Mouse (Mus musculus) thymus, adult 2 months (tissue): Measurements from ENCODE around the gene Pank1. TPM values are rescaled to one million over a fixed set of nuclear protein-coding genes. Genes with fewer than 3 reads are reported as not detected.

Source experiments
- DNase-seq: peaks from one replicate; pipeline ENCODE4 v3.0.0; 2021
- H3K27ac ChIP-seq: fragments of 200-500 bp; 2 replicates; pipeline ENCODE4 v1.5.1; 2012; ENCODE audit warnings: low read length, control low read depth; ENCODE audit not compliant: control insufficient read depth, insufficient read depth
- H3K27me3 ChIP-seq: fragments of 200-500 bp; 2 replicates; pipeline ENCODE4 v1.6.1; 2012; ENCODE audit warnings: mild to moderate bottlenecking, low read length, moderate library complexity, mixed read lengths; ENCODE audit not compliant: control insufficient read depth, insufficient read depth
- H3K36me3 ChIP-seq: fragments of 200-500 bp; 2 replicates; pipeline ENCODE4 v1.6.1; 2012; ENCODE audit warnings: mild to moderate bottlenecking, low read length, moderate library complexity; ENCODE audit not compliant: control insufficient read depth, insufficient read depth
- H3K4me1 ChIP-seq: fragments of 200-500 bp; replicated peaks from 2 replicates; pipeline ENCODE4 v1.6.1; 2012; ENCODE audit warnings: low read length; ENCODE audit not compliant: control insufficient read depth, insufficient read depth
- H3K4me3 ChIP-seq: fragments of 200-500 bp; 2 replicates; pipeline ENCODE4 v1.5.1; 2012; ENCODE audit warnings: mild to moderate bottlenecking, low read length, control low read depth, moderate library complexity; ENCODE audit not compliant: control insufficient read depth, insufficient read depth
- CTCF ChIP-seq: fragments of 200-500 bp; IDR thresholded peaks from 2 replicates; pipeline ENCODE4 v1.5.1; 2012; ENCODE audit warnings: mild to moderate bottlenecking, control low read depth, low read length, moderate library complexity, borderline replicate concordance; ENCODE audit not compliant: control insufficient read depth, poor library complexity, insufficient read depth; ENCODE audit errors: extremely low read depth
- POLR2A ChIP-seq: fragments of 200-500 bp; IDR thresholded peaks from 2 replicates; pipeline ENCODE4 v1.6.1; 2012; ENCODE audit warnings: mild to moderate bottlenecking, low read length, control low read depth, moderate library complexity; ENCODE audit not compliant: control insufficient read depth, poor library complexity, insufficient read depth; ENCODE audit errors: extremely low read depth
- WGBS: fragments of 180-500 bp; shearing (Covaris S2); methylation state at CpG from one replicate; pipeline ENCODE4 v1.1.7; 2018; 5-methylcytosine and 5-hydroxymethylcytosine counted together
- polyA plus RNA-seq: library from polyadenylated mRNA; depleted of rRNA; stranded (reverse); fragments of >200 nt; gene quantifications from 2 replicates; pipeline ENCODE4 v1.2.3, GENCODE M21; 2012

Gene Pank1
- polyA plus RNA-seq, 1 experiment, result 0.92 TPM

- Histone ChIP-seq H3K27me3 (no peaks in the 10 kb centered on the region), H3K27ac (no peak overlapping the region), H3K4me1 (no peaks in the 10 kb centered on the region), H3K36me3 (no peaks in the 10 kb centered on the region), H3K4me3 (no peak overlapping the region)
- no peak for DNase-seq
- 75% methylated on average over 4 of the region's 4 CpGs for WGBS
- no peak for TF ChIP-seq POLR2A
- no peak for TF ChIP-seq CTCF
Measured at GRCm38 (mm10) chr19:34814696-34815095, 64.6 kb downstream of the Pank1 start.

- H3K36me3 ChIP-seq, result no peaks in the 10 kb centered on the region
- no peaks in the 10 kb centered on the region for H3K4me1 ChIP-seq
- 94% methylated on average over 6 of the region's 6 CpGs for WGBS
- no peaks in the 10 kb centered on the region for H3K27me3 ChIP-seq
- DNase-seq, result no peak
- TF ChIP-seq POLR2A (no peak), CTCF (no peak)
- no peak overlapping the region for H3K27ac ChIP-seq
- H3K4me3 ChIP-seq, result no peak overlapping the region
Measured at GRCm38 (mm10) chr19:34813961-34814360, 65.3 kb downstream of the Pank1 start.

DNA sequence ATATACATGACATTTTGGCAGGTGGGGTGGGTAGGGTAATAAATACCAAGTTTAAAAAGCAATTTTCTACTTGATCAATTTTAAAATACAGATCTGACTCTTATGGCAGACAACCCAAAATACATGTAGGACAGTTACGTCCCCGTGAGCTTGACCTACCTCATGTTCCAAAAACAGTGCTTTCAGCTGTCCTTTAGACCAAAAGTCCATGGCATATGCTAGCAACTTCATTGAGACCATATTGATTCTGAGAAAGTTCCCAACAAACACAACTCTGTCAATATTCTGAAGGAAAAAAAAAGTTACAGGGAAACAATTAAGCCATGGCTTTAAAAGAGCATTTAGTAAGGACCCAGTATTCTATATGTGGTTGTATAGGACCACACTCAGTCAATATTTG is 65.7 kb downstream of the Pank1 start:
- no peaks in the 10 kb centered on the region for H3K36me3 ChIP-seq
- WGBS, result 100% methylated on average over 2 of the region's 2 CpGs
- no peaks in the 10 kb centered on the region for H3K27me3 ChIP-seq
- H3K4me1 ChIP-seq, result no peaks in the 10 kb centered on the region
- no peak for DNase-seq
- no peak overlapping the region for H3K4me3 ChIP-seq
- TF ChIP-seq POLR2A (no peak), CTCF (no peak)
- H3K27ac ChIP-seq, result no peak overlapping the region

- no peak for DNase-seq
- WGBS, result 97% methylated on average over 4 of the region's 4 CpGs
- Histone ChIP-seq H3K36me3 (no peaks in the 10 kb centered on the region), H3K4me1 (no peaks in the 10 kb centered on the region), H3K27me3 (no peaks in the 10 kb centered on the region), H3K4me3 (no peak overlapping the region), H3K27ac (no peak overlapping the region)
- no peak for TF ChIP-seq POLR2A
- TF ChIP-seq CTCF, result no peak
Measured at GRCm38 (mm10) chr19:34812711-34813110, 66.5 kb downstream of the Pank1 start.

DNA sequence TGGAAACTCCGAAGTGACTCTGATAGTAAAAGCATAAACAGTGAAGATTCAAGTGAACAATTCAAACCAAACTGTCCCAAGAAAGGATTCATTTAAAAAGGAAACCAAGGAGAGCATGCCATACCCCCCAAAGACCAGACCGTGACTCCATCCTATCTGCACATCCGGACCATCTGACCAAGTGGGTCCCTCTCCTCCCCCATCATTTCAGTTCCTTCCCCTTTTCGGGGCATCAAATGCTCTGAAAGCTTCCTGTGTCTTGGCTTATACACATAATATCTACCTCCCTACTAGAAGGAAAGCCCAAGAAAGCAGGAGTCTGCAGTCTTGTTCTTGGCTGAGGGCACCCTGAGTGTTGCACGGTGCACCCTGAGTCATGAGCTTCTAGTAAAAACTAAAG is 72.1 kb downstream of the Pank1 start:
- DNase-seq, result no peak
- 19% methylated on average over 5 of the region's 5 CpGs for WGBS
- Histone ChIP-seq H3K4me3 (no peak overlapping the region), H3K27me3 (no peaks in the 10 kb centered on the region), H3K36me3 (no peaks in the 10 kb centered on the region), H3K27ac (no peak overlapping the region), H3K4me1 (no peaks in the 10 kb centered on the region; the same call in 1 of the 2 replicates)
- TF ChIP-seq POLR2A (no peak), CTCF (no peak)

GRCm38 (mm10) chr19:34805071-34805470 is 74.2 kb downstream of the Pank1 start:
- no peak overlapping the region for H3K27ac ChIP-seq
- H3K4me1 ChIP-seq, result no peaks in the 10 kb centered on the region; the same call in 1 of the 2 replicates
- H3K4me3 ChIP-seq, result no peak overlapping the region
- no peaks in the 10 kb centered on the region for H3K27me3 ChIP-seq
- DNase-seq, result no peak
- no peak for TF ChIP-seq POLR2A
- TF ChIP-seq CTCF, result no peak
- WGBS, result 96% methylated on average over 2 of the region's 2 CpGs
- H3K36me3 ChIP-seq, result no peaks in the 10 kb centered on the region

DNA sequence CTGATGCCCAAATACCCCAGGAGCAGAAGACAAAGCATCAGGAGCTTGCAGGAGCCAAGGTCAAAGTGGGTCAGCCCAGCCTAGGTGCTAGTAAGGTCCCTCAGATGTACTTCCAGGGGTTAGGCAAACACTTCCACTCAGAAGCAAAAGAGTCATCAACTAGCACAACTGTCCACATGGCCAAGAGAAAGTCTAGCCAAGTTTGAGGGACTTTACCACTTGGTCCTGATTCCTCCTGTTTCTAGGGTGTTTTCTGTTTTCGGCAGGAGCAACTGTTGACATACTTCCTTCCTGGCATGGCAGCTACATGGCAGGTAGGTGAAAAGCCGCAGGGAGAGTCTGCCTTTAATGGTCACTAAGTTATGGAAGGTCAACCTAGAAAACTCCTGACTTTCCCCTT is 74.7 kb downstream of the Pank1 start:
- 90% methylated on average over 2 of the region's 2 CpGs for WGBS
- Histone ChIP-seq H3K4me3 (no peak overlapping the region), H3K27ac (no peak overlapping the region), H3K4me1 (no peaks in the 10 kb centered on the region; the same call in 1 of the 2 replicates), H3K27me3 (no peaks in the 10 kb centered on the region), H3K36me3 (no peaks in the 10 kb centered on the region)
- TF ChIP-seq CTCF, result no peak
- no peak for TF ChIP-seq POLR2A
- DNase-seq, result no peak
